12 mouse cellular contexts compared by ENCODE assay signal in the genomic region with DNA sequence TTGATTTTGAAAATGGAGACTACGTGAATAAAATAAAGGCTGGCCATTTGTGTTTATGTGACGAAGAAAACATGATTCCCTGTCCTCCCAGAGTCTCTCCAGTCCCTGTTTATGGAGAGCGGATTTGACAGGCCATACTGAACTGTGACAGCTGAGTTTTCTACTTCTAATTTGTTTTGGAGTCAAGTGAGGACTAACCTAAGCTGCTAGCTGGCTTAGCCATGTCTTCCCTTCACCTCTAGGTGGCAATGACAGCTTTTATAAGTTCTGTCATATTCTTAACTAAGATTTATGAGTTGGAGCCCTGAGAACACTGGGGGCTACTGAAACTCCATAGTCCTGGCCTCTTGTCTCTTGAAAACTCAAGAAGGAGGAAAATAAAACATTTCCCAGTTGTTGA. TPM values are rescaled to one million over a fixed set of nuclear protein-coding genes. Genes with fewer than 3 reads are reported as not detected.
A peak's percentile ranks its signal among the peaks of the same experiment; 100 is the strongest.
DNase-seq lines count a peak whose midpoint lies in the region; ATAC-seq and TF ChIP-seq lines count a peak whose summit lies in the region.
"Had no signal": no experiment of that assay in that cellular context is flagged by ENCODE, and none has a peak within 500 bp of the region (broad histone marks: within the 10 kb centered on the region; RNA-seq: fewer than 3 reads in every experiment).

No protein-coding gene starts in this region.

- TF ChIP-seq CTCF in lung, embryonic 14.5 days (IDR thresholded peaks at IDR 0.05; ENCODE audit: low read depth), result peak; percentile 66

- H3K36me3 ChIP-seq in lung, embryonic 14.5 days (ENCODE audit: insufficient read depth), result peaks cover 4% of the 10 kb centered on the region; the same call in 1 of the 2 replicates

- intact Hi-C loops in heart, postnatal 25 days (cut with DNase I), result loop anchor here (1.0 to 10.0 kb wide), 2 partner anchors 214 to 749 kb away; partner anchors contain the start of gene Tgfb3

- H3K4me3 ChIP-seq in lung, embryonic 14.5 days (ENCODE audit: low read depth, low read length), result no peak overlapping the region
- H3K4me3 ChIP-seq: limb, embryonic 12.5 days; neural tube, embryonic 12.5 days had no signal

- H3K4me1 ChIP-seq in lung, embryonic 14.5 days (ENCODE audit: insufficient read depth), result no peaks in the 10 kb centered on the region
- H3K4me1 ChIP-seq: neural tube, embryonic 12.5 days had no signal

- no peaks in the 10 kb centered on the region for H3K27me3 ChIP-seq in lung, embryonic 14.5 days (ENCODE audit: insufficient read depth, low read length)
- H3K27me3 ChIP-seq: limb, embryonic 12.5 days; neural tube, embryonic 12.5 days had no signal

- peak; percentile 25 to 29 for DNase-seq in heart, adult 18-20 months
- DNase-seq in heart, postnatal 25 days (ENCODE audit: low spot score), result no peak
- peak; percentile 74 for DNase-seq in lung, embryonic 14.5 days
- DNase-seq in lung, adult 18-20 months, result no peak
- DNase-seq in adipocyte (ENCODE audit: low spot score), result peak; percentile 58
- DNase-seq in retina, postnatal 1 day, result peak; percentile 59
- DNase-seq in T-cell, adult 2 months (ENCODE audit: low spot score), result no peak
- DNase-seq in adrenal gland, postnatal 36 days, result no peak
- DNase-seq: heart, postnatal 36 days; thymus, postnatal 14 days had no signal

- 65% methylated on average over 3 of the region's 3 CpGs for WGBS in lung, embryonic 14.5 days

- H3K4me2 ChIP-seq in lung, embryonic 14.5 days, result no peak overlapping the region
- H3K4me2 ChIP-seq: limb, embryonic 12.5 days; neural tube, embryonic 12.5 days had no signal

- H3K9me3 ChIP-seq in lung, embryonic 14.5 days (ENCODE audit: low read depth, low read length), result no peaks in the 10 kb centered on the region
- H3K9me3 ChIP-seq: limb, embryonic 12.5 days; neural tube, embryonic 12.5 days had no signal

- no peak for ATAC-seq in lung, embryonic 14.5 days (ENCODE audit: insufficient read depth)

- no peak overlapping the region for H3K27ac ChIP-seq in lung, embryonic 14.5 days (ENCODE audit: low read depth)
- H3K27ac ChIP-seq: limb, embryonic 12.5 days; neural tube, embryonic 12.5 days had no signal

- no peak overlapping the region for H3K9ac ChIP-seq in lung, embryonic 14.5 days
- H3K9ac ChIP-seq: limb, embryonic 12.5 days; neural tube, embryonic 12.5 days had no signal

RNA-seq across cellular contexts. Expression of gene Ttll5, which starts 41.1 kb away (rescaled TPM):
- total RNA-seq in heart, adult 18-20 months (2021), result 10 to 100 TPM; 13.2 to 15.8 TPM
- 10 to 100 TPM; 13.0 to 13.4 TPM for total RNA-seq in heart, postnatal 25 days (2021)
- polyA plus RNA-seq in lung, embryonic 14.5 days (2014; fragmentation: Nextera tagmentation; extraction: Ambion mirVana), result 17.5 and 21.3 TPM in 2 replicates
- 10 to 100 TPM; 17.3 to 29.2 TPM for total RNA-seq in adrenal gland, postnatal 36 days (2021)

RNA-seq across cellular contexts. Expression of gene Erg28, which starts 41.2 kb away (rescaled TPM):
- 1 to 10 TPM; 4.7 to 8.0 TPM for total RNA-seq in heart, adult 18-20 months (2021)
- total RNA-seq in heart, postnatal 25 days (2021), result 1 to 10 TPM; 5.8 to 7.0 TPM
- polyA plus RNA-seq in lung, embryonic 14.5 days (2014; fragmentation: Nextera tagmentation; extraction: Ambion mirVana), result 113 and 118 TPM in 2 replicates
- 10 to 100 TPM; 36.8 to 42.8 TPM for total RNA-seq in adrenal gland, postnatal 36 days (2021)

Comparison
In these comparisons a context has a peak if more than half of its experiments do, and no peak if none do; other contexts are left out.
1. DNase-seq: peak in heart, adult 18-20 months (2 of 2), lung, embryonic 14.5 days (single experiment), adipocyte (single experiment) and retina, postnatal 1 day (single experiment); none in heart, postnatal 25 days (single experiment), lung, adult 18-20 months (0 of 2), T-cell, adult 2 months (single experiment) and adrenal gland, postnatal 36 days (0 of 2).
2. RNA of gene Erg28, which starts 41.2 kb away (total RNA-seq): 36.8 to 42.8 TPM in adrenal gland, postnatal 36 days; 4.7 to 8.0 TPM in heart, adult 18-20 months and 5.8 to 7.0 TPM in heart, postnatal 25 days; every median in the first group is over 4 times any median in the second.